Mouse (Mus musculus) hindbrain, postnatal 0 days (tissue): Measurements from ENCODE around the gene Ccdc97. TPM values are rescaled to one million over a fixed set of nuclear protein-coding genes. Genes with fewer than 3 reads are reported as not detected.
"Not testable (repeated sequence)": the region's sequence is repeated elsewhere in the genome, so short reads cannot be mapped to it uniquely, and the experiment has no call there.

Experiments used
- ATAC-seq: fragments of 200-750 bp; cut with Nextera tagmentation; 2 replicates; pipeline ENCODE4 v1.8.0; 2017; ENCODE audit warnings: mild to moderate bottlenecking, moderate TSS enrichment, moderate library complexity
- DNase-seq: peaks from one replicate; pipeline ENCODE4 v3.0.0-alpha.2; 2015; ENCODE audit warnings: low spot score
- H3K27ac ChIP-seq: fragments of 300-500 bp; sonication (generic); 2 replicates; pipeline ENCODE4 v1.5.1; 2014; ENCODE audit warnings: mild to moderate bottlenecking
- H3K27me3 ChIP-seq: fragments of 300-500 bp; sonication (generic); 2 replicates; pipeline ENCODE4 v1.6.1; 2014; ENCODE audit warnings: low read length, mixed read lengths; ENCODE audit not compliant: insufficient read depth
- H3K36me3 ChIP-seq: fragments of 300-500 bp; sonication (generic); 2 replicates; pipeline ENCODE4 v1.6.1; 2014; ENCODE audit warnings: low read length, mixed read lengths; ENCODE audit not compliant: insufficient read depth
- H3K4me1 ChIP-seq: fragments of 300-500 bp; sonication (generic); 2 replicates; pipeline ENCODE4 v1.6.1; 2014; ENCODE audit warnings: antibody characterized with exemption, low read length, mixed read lengths; ENCODE audit not compliant: insufficient read depth
- H3K4me2 ChIP-seq: fragments of 300-500 bp; sonication (generic); 2 replicates; pipeline ENCODE4 v1.6.1; 2014; ENCODE audit warnings: low read depth, mild to moderate bottlenecking, low read length, moderate library complexity, mixed read lengths
- H3K4me3 ChIP-seq: fragments of 300-500 bp; sonication (generic); 2 replicates; pipeline ENCODE4 v1.5.1; 2014; ENCODE audit warnings: low read length
- H3K9ac ChIP-seq: fragments of 300-500 bp; sonication (generic); replicated peaks from 2 replicates; pipeline ENCODE4 v1.6.1; 2014; ENCODE audit warnings: mild to moderate bottlenecking, low read length, moderate library complexity, mixed read lengths
- H3K9me3 ChIP-seq: fragments of 300-500 bp; sonication (generic); 2 replicates; pipeline ENCODE4 v1.6.1; 2016; ENCODE audit warnings: low read length, mixed read lengths
- CTCF ChIP-seq: IDR thresholded peaks from 2 replicates; pipeline ENCODE4 v1.5.1; 2016; ENCODE audit warnings: antibody characterized with exemption, control low read depth, low read depth
- WGBS: fragments of 180-500 bp; shearing (Covaris S2); extraction: QIAGEN DNeasy Blood & Tissue Kit; methylation state at CpG from one replicate; pipeline ENCODE4 v1.1.7; 2014; 5-methylcytosine and 5-hydroxymethylcytosine counted together
- polyA plus RNA-seq: library from polyadenylated mRNA; unstranded; fragments of >200 nt; fragmentation: Nextera tagmentation; extraction: Ambion mirVana; gene quantifications from 2 replicates; pipeline ENCODE4 v1.2.1, GENCODE M21; 2015
- total RNA-seq: library from RNA; depleted of rRNA; stranded (reverse); fragments of >200 nt; gene quantifications from 2 replicates; pipeline ENCODE4 v1.2.3, GENCODE M21; 2014

Gene Ccdc97
- total and polyA plus RNA-seq, 2 experiments from 2014 or later, result 26.6 to 43.1 TPM

GRCm38 (mm10) chr7:25736920-25737319, 18.0 kb upstream of the Ccdc97 start:
- WGBS, result 98% methylated on average over 2 of the region's 2 CpGs
- H3K36me3 ChIP-seq, result peaks cover 87% of the 10 kb centered on the region
- H3K9me3 ChIP-seq, result no peaks in the 10 kb centered on the region
- ATAC-seq (no peak), DNase-seq (no peak)
- no peak overlapping the region for H3K9ac ChIP-seq
- no peak overlapping the region for H3K4me3 ChIP-seq
- no peaks in the 10 kb centered on the region for H3K4me1 ChIP-seq
- H3K27me3 ChIP-seq, result no peaks in the 10 kb centered on the region
- TF ChIP-seq CTCF, result peak; percentile 37
- no peak overlapping the region for H3K27ac ChIP-seq
- no peak overlapping the region for H3K4me2 ChIP-seq

DNA sequence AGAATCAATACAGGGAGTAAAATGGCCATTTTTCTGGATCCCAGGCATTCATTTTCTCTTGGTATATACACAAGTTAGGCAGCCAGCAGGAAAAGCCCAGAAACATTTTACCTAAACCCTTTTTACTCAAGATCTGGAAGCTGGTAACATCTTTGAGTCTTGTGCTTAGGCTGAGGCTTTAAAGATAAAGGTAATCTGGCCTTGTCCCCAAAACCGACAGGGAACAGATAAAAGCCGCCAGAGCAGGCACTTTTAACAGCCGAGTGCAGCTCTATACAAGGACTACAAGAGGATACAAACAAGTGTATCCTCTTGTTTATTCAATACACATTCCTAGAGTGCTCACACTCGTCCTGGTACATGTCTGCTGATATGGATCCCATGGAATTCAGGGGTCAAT, 16.1 kb upstream of the Ccdc97 start:
- 75% methylated on average over 4 of the region's 4 CpGs for WGBS
- no peaks in the 10 kb centered on the region for H3K27me3 ChIP-seq
- no peak overlapping the region for H3K27ac ChIP-seq
- no peak for TF ChIP-seq CTCF
- H3K36me3 ChIP-seq, result peaks cover 88% of the 10 kb centered on the region
- H3K4me3 ChIP-seq, result no peak overlapping the region
- DNase-seq (no peak), ATAC-seq (no peak)
- no peaks in the 10 kb centered on the region for H3K9me3 ChIP-seq
- H3K4me1 ChIP-seq, result no peaks in the 10 kb centered on the region
- no peak overlapping the region for H3K4me2 ChIP-seq
- H3K9ac ChIP-seq, result no peak overlapping the region

- Histone ChIP-seq H3K9me3 (no peaks in the 10 kb centered on the region), H3K36me3 (peaks cover 94% of the 10 kb centered on the region), H3K4me1 (no peaks in the 10 kb centered on the region), H3K9ac (no peak overlapping the region), H3K27me3 (no peaks in the 10 kb centered on the region), H3K4me3 (no peak overlapping the region), H3K4me2 (no peak overlapping the region), H3K27ac (no peak overlapping the region)
- no peak for TF ChIP-seq CTCF
- 90% methylated on average over 8 of the region's 8 CpGs for WGBS
- DNase-seq (no peak), ATAC-seq (no peak)
Observed at GRCm38 (mm10) chr7:25731294-25732055, 12.6 kb upstream of the Ccdc97 start.

- WGBS, result 91% methylated on average over 2 of the region's 2 CpGs
Observed at GRCm38 (mm10) chr7:25729862-25730261, 11.0 kb upstream of the Ccdc97 start.

GRCm38 (mm10) chr7:25729396-25729795, 10.5 kb upstream of the Ccdc97 start:
- no peaks in the 10 kb centered on the region for H3K27me3 ChIP-seq
- H3K9me3 ChIP-seq, result no peaks in the 10 kb centered on the region
- no peaks in the 10 kb centered on the region for H3K4me1 ChIP-seq
- H3K27ac ChIP-seq, result no peak overlapping the region
- H3K4me3 ChIP-seq, result no peak overlapping the region
- no peak overlapping the region for H3K4me2 ChIP-seq
- H3K9ac ChIP-seq, result no peak overlapping the region
- peaks cover 95% of the 10 kb centered on the region for H3K36me3 ChIP-seq
- 18% methylated on average over 2 of the region's 2 CpGs for WGBS
- DNase-seq, result no peak
- ATAC-seq, result no peak
- no peak for TF ChIP-seq CTCF

More at GRCm38 (mm10) chr7:25729862-25730261, 11.0 kb upstream of the Ccdc97 start:
- Histone ChIP-seq H3K27me3 (no peaks in the 10 kb centered on the region), H3K4me3 (no peak overlapping the region), H3K9ac (no peak overlapping the region), H3K9me3 (no peaks in the 10 kb centered on the region), H3K4me1 (no peaks in the 10 kb centered on the region), H3K27ac (no peak overlapping the region), H3K4me2 (no peak overlapping the region), H3K36me3 (peaks cover 95% of the 10 kb centered on the region)
- ATAC-seq (no peak), DNase-seq (no peak)
- TF ChIP-seq CTCF, result no peak

DNA sequence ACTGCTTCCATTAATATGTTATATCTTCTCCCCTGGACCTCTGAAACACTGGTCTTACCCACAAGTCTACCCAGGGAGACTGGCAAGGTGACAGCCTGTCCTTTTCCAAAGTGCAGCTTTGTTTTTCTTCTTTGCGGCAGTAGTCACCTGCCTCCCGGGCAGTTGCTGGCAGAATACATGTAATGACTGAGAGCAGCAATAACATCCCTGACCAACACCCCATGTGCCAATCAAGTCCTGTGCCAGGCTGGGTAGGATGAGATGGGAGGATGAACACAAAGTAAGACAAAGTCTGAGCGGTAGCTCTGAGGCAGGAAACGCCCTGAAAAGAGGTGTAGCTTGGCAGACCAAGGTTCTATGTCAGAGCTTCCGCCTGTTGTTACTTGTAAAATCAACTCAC, 8.9 kb upstream of the Ccdc97 start:
- DNase-seq (no peak), ATAC-seq (no peak)
- no peak for TF ChIP-seq CTCF
- Histone ChIP-seq H3K27ac (no peak overlapping the region), H3K4me3 (no peak overlapping the region), H3K9ac (no peak overlapping the region), H3K4me1 (no peaks in the 10 kb centered on the region), H3K36me3 (peaks cover 96% of the 10 kb centered on the region), H3K9me3 (no peaks in the 10 kb centered on the region), H3K4me2 (no peak overlapping the region), H3K27me3 (no peaks in the 10 kb centered on the region)
- 93% methylated on average over 5 of the region's 5 CpGs for WGBS

- Histone ChIP-seq H3K27ac (no peak overlapping the region), H3K9ac (no peak overlapping the region), H3K27me3 (no peaks in the 10 kb centered on the region), H3K4me1 (no peaks in the 10 kb centered on the region), H3K36me3 (peaks cover 88% of the 10 kb centered on the region), H3K4me3 (no peak overlapping the region), H3K4me2 (no peak overlapping the region), H3K9me3 (no peaks in the 10 kb centered on the region)
- ATAC-seq (no peak), DNase-seq (no peak)
- 85% methylated on average over 19 of the region's 19 CpGs for WGBS
- no peak for TF ChIP-seq CTCF
Observed at GRCm38 (mm10) chr7:25725886-25726285, 7.0 kb upstream of the Ccdc97 start.

DNA sequence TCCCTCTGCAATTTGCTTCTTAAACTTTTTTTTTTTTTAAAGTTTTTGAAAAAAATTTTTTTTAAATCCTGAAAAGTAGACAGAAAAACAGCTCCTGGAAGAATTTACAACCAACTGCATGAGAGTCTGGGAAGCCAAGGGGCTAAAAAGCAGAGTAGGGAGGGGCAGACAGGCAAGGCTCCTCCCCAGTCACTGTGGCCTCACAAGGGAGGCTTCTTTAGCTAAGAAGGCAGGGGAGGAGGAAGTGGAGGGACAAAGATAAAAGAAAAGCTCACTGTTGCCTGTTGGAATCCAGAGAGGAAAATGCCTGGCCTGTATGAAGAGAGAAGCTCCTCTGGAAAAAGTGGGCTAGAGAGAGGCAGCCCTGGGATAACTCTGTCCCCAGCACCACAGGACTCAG, 2.9 kb upstream of the Ccdc97 start:
- H3K9me3 ChIP-seq, H3K4me3 ChIP-seq, H3K9ac ChIP-seq, H3K4me1 ChIP-seq, H3K4me2 ChIP-seq, DNase-seq, ATAC-seq, H3K27me3 ChIP-seq, H3K27ac ChIP-seq: not testable (repeated sequence)
- peaks cover 57% of the 10 kb centered on the region for H3K36me3 ChIP-seq
